Mouse (Mus musculus) heart, embryonic 15.5 days (tissue): ENCODE data around the gene Bcar3. TPM values are rescaled to one million over a fixed set of nuclear protein-coding genes. Genes with fewer than 3 reads are reported as not detected.
A peak's percentile ranks its signal among the peaks of the same experiment; 100 is the strongest.

Source experiments
- ATAC-seq: fragments of 200-750 bp; cut with Nextera tagmentation; replicated peaks from 2 replicates; pipeline ENCODE4 v1.8.0; 2017; ENCODE audit warnings: low read depth, moderate TSS enrichment; ENCODE audit not compliant: insufficient number of reproducible peaks, insufficient read depth, low FRiP score
- H3K27ac ChIP-seq: fragments of 300-500 bp; sonication (generic); 2 replicates; pipeline ENCODE4 v1.5.1; 2015; ENCODE audit warnings: mild to moderate bottlenecking, inconsistent platforms
- H3K27me3 ChIP-seq: fragments of 300-500 bp; sonication (generic); 2 replicates; pipeline ENCODE4 v1.6.1; 2015; ENCODE audit warnings: inconsistent platforms
- H3K36me3 ChIP-seq: fragments of 300-500 bp; sonication (generic); 2 replicates; pipeline ENCODE4 v1.6.1; 2015; ENCODE audit warnings: mild to moderate bottlenecking, inconsistent platforms
- H3K4me1 ChIP-seq: fragments of 300-500 bp; sonication (generic); replicated peaks from 2 replicates; pipeline ENCODE4 v1.6.1; 2015; ENCODE audit warnings: inconsistent platforms
- H3K4me2 ChIP-seq: fragments of 300-500 bp; sonication (generic); 2 replicates; pipeline ENCODE4 v1.6.1; 2015; ENCODE audit warnings: inconsistent platforms, mild to moderate bottlenecking, moderate library complexity
- H3K4me3 ChIP-seq: fragments of 300-500 bp; sonication (generic); 2 replicates; pipeline ENCODE4 v1.5.1; 2015; ENCODE audit warnings: mild to moderate bottlenecking, inconsistent platforms
- H3K9ac ChIP-seq: fragments of 300-500 bp; sonication (generic); 2 replicates; pipeline ENCODE4 v1.6.1; 2015; ENCODE audit warnings: mild to moderate bottlenecking, inconsistent platforms
- H3K9me3 ChIP-seq: fragments of 300-500 bp; sonication (generic); replicated peaks from 2 replicates; pipeline ENCODE4 v1.6.1; 2016; ENCODE audit warnings: inconsistent platforms
- WGBS: fragments of 180-500 bp; shearing (Covaris S2); methylation state at CpG from one replicate; pipeline ENCODE4 v1.1.7; 2015; ENCODE audit warnings: mixed read lengths; 5-methylcytosine and 5-hydroxymethylcytosine counted together
- polyA plus RNA-seq: library from polyadenylated mRNA; unstranded; fragments of >200 nt; fragmentation: Nextera tagmentation; extraction: Ambion mirVana; gene quantifications from 2 replicates; pipeline ENCODE4 v1.2.1, GENCODE M21; 2015

The Bcar3 gene
- polyA plus RNA-seq, 1 experiment from 2014 or later: 3.9 TPM

DNA sequence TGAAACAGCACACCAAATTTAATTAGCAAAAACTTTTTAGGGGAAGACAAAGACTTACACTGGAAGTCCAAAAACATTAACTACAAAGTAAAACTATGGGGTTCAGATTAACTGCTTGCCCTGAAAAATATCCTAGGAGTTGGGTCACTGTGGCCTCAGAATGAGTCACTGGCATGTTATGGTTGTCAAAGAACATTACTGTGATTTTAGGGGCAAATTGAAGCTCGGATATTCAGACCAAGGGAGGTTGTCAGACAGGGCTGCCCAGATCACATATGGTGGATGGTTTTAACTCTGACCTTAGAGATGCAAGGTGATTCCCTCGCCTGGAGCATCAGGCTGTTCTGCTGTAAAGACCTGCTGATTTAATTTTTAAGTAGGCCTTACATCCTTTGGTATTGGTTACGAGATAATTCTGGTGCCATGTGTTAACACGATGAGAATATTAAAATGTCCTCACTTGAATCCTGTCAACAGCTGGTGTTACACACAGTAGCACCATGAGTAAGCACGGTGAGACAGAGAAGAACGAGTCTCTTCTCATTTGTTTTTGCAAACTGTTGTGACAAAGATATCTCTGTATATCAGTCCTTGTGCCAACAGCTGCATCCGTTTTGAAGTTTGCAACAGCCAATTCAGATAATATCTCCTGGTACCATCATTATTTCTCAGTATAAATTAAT lies 144.3 kb downstream of the Bcar3 start:
- H3K4me3 ChIP-seq: no peak overlapping the region
- no peaks in the 10 kb centered on the region for H3K4me1 ChIP-seq
- 55% methylated on average over 7 of the region's 7 CpGs for WGBS
- H3K9me3 ChIP-seq: no peaks in the 10 kb centered on the region
- no peak overlapping the region for H3K9ac ChIP-seq
- H3K27me3 ChIP-seq: no peaks in the 10 kb centered on the region
- H3K27ac ChIP-seq: no peak overlapping the region
- H3K4me2 ChIP-seq: no peak overlapping the region
- H3K36me3 ChIP-seq: no peaks in the 10 kb centered on the region
- ATAC-seq: no peak

DNA sequence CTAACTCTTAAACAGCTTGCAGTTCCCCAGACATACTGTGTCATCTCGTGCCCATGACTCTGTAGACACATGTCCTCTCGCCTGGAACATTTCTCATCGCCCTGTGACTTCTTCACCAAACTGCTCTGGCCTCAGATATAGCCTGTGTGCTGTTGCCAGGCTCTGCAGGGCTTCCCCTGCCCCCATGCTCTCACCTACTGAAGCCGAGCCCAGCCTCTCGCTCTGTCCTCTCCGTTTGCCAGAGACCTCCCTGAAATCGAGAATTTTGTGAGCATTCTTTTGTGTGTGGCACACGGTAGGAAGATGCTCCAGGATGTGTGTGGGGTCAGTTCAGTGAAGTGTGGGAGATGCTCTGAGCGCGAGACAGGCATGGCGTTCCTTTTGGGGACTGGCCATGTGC lies 151.8 kb downstream of the Bcar3 start:
- WGBS: 85% methylated on average over 11 of the region's 11 CpGs
- no peak overlapping the region for H3K4me3 ChIP-seq
- H3K4me1 ChIP-seq: no peaks in the 10 kb centered on the region
- no peaks in the 10 kb centered on the region for H3K9me3 ChIP-seq
- no peak overlapping the region for H3K4me2 ChIP-seq
- H3K27me3 ChIP-seq: no peaks in the 10 kb centered on the region; the same call in 1 of the 2 replicates
- no peak for ATAC-seq
- H3K9ac ChIP-seq: no peak overlapping the region
- H3K36me3 ChIP-seq: no peaks in the 10 kb centered on the region
- no peak overlapping the region for H3K27ac ChIP-seq

DNA sequence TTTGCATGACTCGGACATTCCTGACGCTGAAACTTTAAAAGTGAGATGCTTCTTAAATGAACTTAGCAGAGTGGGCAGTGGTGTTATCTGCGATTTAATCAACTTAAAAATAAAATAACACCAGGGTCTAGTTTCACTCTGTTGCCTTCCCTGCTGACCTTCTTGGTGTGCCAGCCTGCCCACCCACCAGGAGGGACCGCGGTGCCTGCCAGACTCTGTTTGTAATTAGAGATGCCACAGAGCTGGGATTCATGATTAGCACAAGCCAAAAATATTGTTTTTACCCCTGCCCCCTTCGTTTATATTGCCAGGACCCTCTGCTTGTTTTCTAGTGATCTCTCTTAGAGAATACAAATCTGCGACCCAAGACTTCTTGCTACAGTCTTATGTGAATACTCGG lies 152.7 kb downstream of the Bcar3 start:
- Histone ChIP-seq H3K9me3 (no peaks in the 10 kb centered on the region), H3K9ac (no peak overlapping the region), H3K4me3 (no peak overlapping the region), H3K36me3 (no peaks in the 10 kb centered on the region), H3K27me3 (no peaks in the 10 kb centered on the region; the same call in 1 of the 2 replicates), H3K4me1 (no peaks in the 10 kb centered on the region), H3K4me2 (no peak overlapping the region), H3K27ac (no peak overlapping the region)
- 73% methylated on average over 8 of the region's 8 CpGs for WGBS
- no peak for ATAC-seq

DNA sequence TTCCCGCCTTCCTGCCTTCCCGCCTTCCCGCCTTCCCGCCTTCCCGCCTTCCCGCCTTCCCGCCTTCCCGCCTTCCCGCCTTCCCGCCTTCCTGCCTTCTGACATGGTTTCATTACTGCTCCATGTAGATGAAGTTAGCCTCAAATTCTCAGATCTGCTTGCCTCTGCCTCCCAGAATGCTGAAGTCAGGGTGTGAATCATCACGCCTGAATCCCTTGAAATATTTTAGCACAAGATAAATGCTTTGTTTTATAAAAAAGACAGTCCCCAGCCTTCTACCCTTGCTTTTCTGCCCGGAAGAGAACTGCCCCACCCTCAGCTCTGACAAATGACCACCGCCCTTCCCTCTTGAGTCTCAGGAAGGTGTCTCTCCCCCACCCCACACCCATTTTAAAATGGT lies 154.3 kb downstream of the Bcar3 start:
- Histone ChIP-seq H3K36me3 (no peaks in the 10 kb centered on the region), H3K27me3 (no peaks in the 10 kb centered on the region; the same call in 1 of the 2 replicates), H3K27ac (no peak overlapping the region), H3K9ac (no peak overlapping the region), H3K4me2 (no peak overlapping the region), H3K4me3 (no peak overlapping the region), H3K9me3 (no peaks in the 10 kb centered on the region), H3K4me1 (no peaks in the 10 kb centered on the region)
- ATAC-seq: no peak
- WGBS: 95% methylated on average over 13 of the region's 13 CpGs

DNA sequence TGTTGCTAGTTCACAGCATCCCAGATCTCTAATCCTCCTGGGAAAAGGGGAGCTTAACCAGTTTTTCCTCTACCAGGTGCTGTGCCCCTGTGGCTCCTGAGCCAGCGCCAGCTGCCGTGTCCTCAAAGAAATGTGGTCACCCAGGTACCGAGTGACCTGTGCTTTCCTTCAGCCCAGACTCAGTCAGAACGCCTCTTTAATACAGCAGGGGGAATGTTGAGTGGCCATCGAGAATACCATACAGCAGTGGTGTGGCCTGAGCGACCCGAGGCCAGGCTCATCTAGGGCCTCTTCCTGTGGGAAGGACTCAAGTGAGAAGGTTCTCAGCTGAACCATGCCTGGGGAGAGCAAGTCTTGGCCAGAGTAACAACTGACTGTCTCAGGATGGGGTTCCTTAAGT lies 156.1 kb downstream of the Bcar3 start:
- H3K36me3 ChIP-seq: no peaks in the 10 kb centered on the region
- H3K4me1 ChIP-seq: no peaks in the 10 kb centered on the region
- H3K9me3 ChIP-seq: no peaks in the 10 kb centered on the region
- no peak overlapping the region for H3K9ac ChIP-seq
- ATAC-seq: no peak
- 82% methylated on average over 7 of the region's 7 CpGs for WGBS
- no peak overlapping the region for H3K4me2 ChIP-seq
- H3K4me3 ChIP-seq: no peak overlapping the region
- H3K27me3 ChIP-seq: no peaks in the 10 kb centered on the region; the same call in 1 of the 2 replicates
- no peak overlapping the region for H3K27ac ChIP-seq

DNA sequence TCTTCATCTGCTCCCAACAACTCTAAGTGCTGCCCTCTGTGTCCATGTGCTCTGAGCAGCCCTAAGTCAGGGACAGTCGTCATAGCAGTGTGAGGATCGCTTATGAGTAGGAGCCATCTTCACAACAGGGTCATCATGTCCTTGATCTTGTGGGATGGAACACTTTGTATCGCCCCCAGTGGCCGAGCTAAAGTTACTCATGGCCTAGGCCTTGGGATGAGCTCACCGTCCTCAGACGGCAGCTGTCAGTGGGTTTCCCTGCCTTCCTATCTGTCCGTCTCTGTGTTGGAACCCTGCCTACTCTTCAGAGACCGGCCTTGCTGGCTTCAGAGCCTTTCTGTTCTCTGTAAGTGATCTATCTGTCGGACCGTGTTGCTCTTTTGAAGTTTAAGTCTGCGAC lies 159.9 kb downstream of the Bcar3 start:
- H3K27me3 ChIP-seq: peaks cover 17% of the 10 kb centered on the region; the same call in 1 of the 2 replicates
- H3K27ac ChIP-seq: no peak overlapping the region
- H3K4me3 ChIP-seq: no peak overlapping the region
- no peaks in the 10 kb centered on the region for H3K36me3 ChIP-seq
- no peak overlapping the region for H3K9ac ChIP-seq
- no peak for ATAC-seq
- no peaks in the 10 kb centered on the region for H3K9me3 ChIP-seq
- 69% methylated on average over 11 of the region's 11 CpGs for WGBS
- H3K4me1 ChIP-seq: no peaks in the 10 kb centered on the region
- H3K4me2 ChIP-seq: no peak overlapping the region

DNA sequence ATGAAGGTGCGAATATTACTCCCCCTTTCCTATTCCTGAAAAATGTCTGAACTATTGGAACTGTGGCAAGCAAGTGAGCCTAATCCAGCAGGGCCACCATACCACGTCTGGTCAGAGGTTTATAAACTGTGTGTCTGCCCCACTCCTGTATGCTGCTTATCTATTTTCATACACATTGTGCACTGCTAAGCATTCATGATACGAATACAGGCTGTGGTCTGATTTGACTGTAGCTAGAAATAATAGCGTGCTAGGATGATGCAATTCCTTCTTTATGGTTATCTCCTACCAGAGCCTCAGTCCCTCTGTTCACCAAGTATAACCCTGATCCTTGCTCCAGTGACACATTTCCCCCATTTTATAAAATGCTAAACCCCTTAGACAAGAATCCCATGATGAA lies 162.2 kb downstream of the Bcar3 start:
- H3K27me3 ChIP-seq: peaks cover 23% of the 10 kb centered on the region; the same call in 1 of the 2 replicates
- no peak overlapping the region for H3K9ac ChIP-seq
- H3K4me1 ChIP-seq: no peaks in the 10 kb centered on the region
- WGBS: 78% methylated on average over 4 of the region's 4 CpGs
- H3K36me3 ChIP-seq: no peaks in the 10 kb centered on the region
- H3K4me2 ChIP-seq: no peak overlapping the region
- no peak overlapping the region for H3K27ac ChIP-seq
- H3K9me3 ChIP-seq: no peaks in the 10 kb centered on the region
- ATAC-seq: no peak
- H3K4me3 ChIP-seq: no peak overlapping the region

DNA sequence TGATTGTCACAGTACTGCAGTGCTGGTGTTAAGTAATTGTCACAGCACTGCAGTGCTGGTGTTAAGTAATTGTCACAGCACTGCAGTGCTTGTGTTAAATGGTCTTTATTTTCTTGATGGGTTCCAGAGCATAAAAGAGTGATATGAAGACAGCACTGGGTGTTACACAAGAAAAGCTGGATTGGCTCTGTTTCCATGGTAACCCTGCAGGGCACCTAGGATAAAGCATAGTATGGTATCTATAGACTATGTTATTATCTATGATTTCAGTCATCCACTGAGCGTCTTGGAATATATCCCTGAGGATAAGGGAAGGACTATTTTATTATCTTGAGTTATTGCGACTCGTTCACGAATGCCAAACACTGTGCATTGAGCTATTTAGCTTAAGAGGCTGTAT lies 162.9 kb downstream of the Bcar3 start:
- no peaks in the 10 kb centered on the region for H3K36me3 ChIP-seq
- no peak for ATAC-seq

DNA sequence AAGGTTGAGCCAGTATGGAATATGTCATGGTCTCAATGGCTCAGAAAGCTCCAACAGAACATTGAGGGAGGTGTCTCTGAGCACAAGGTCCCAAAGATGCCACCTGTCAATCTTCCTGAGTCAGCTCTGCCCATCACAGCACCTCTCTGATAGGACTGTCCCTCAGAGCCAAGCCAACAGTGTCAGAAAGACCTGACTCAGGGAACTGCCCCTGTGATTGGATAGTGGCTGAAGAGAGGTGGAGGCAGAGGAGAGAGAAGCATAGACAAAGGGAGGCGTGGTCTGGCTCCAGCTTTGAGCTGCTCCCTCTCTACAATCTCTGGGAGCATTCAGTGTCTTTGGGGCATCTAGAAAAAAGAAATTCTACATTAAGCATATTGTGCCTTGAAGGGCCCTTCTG lies 163.8 kb downstream of the Bcar3 start:
- Histone ChIP-seq H3K4me3 (no peak overlapping the region), H3K4me1 (peaks cover 4% of the 10 kb centered on the region), H3K4me2 (no peak overlapping the region), H3K9me3 (no peaks in the 10 kb centered on the region), H3K9ac (no peak overlapping the region), H3K27me3 (peaks cover 29% of the 10 kb centered on the region; the same call in 1 of the 2 replicates), H3K36me3 (no peaks in the 10 kb centered on the region), H3K27ac (no peak overlapping the region)
- ATAC-seq: no peak
- 63% methylated on average over 1 of the region's 1 CpGs for WGBS

More for the DNA sequence above, 162.9 kb downstream of the Bcar3 start:
- peaks cover 29% of the 10 kb centered on the region; the same call in 1 of the 2 replicates for H3K27me3 ChIP-seq
- no peaks in the 10 kb centered on the region for H3K4me1 ChIP-seq
- H3K4me3 ChIP-seq: no peak overlapping the region
- no peak overlapping the region for H3K4me2 ChIP-seq
- no peaks in the 10 kb centered on the region for H3K9me3 ChIP-seq
- no peak overlapping the region for H3K9ac ChIP-seq
- H3K27ac ChIP-seq: no peak overlapping the region
- 73% methylated on average over 4 of the region's 4 CpGs for WGBS

DNA sequence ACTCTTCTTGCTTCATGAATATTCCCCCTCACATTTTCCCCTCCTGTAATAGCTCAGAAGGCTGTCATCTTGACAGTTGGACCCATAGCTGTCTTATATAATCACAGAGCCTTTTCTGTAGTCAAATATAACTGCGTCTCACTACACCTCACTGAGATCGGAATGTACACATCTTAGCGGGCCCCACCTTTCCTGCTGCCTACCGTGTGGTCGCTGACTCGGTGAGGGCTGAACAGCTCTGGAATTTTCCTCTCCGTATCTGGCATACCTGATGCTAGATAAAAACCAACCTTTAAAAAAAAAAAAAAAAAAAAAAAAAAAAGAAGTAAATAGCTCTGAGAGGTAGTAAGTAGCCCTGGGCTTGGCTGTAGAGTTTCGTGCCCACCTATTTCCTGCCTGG lies 164.8 kb downstream of the Bcar3 start:
- Histone ChIP-seq H3K4me2 (no peak overlapping the region), H3K27ac (no peak overlapping the region), H3K4me3 (no peak overlapping the region), H3K27me3 (peaks cover 35% of the 10 kb centered on the region), H3K9ac (no peak overlapping the region), H3K9me3 (no peaks in the 10 kb centered on the region), H3K4me1 (peaks cover 4% of the 10 kb centered on the region), H3K36me3 (no peaks in the 10 kb centered on the region)
- 44% methylated on average over 8 of the region's 8 CpGs for WGBS
- ATAC-seq: no peak

DNA sequence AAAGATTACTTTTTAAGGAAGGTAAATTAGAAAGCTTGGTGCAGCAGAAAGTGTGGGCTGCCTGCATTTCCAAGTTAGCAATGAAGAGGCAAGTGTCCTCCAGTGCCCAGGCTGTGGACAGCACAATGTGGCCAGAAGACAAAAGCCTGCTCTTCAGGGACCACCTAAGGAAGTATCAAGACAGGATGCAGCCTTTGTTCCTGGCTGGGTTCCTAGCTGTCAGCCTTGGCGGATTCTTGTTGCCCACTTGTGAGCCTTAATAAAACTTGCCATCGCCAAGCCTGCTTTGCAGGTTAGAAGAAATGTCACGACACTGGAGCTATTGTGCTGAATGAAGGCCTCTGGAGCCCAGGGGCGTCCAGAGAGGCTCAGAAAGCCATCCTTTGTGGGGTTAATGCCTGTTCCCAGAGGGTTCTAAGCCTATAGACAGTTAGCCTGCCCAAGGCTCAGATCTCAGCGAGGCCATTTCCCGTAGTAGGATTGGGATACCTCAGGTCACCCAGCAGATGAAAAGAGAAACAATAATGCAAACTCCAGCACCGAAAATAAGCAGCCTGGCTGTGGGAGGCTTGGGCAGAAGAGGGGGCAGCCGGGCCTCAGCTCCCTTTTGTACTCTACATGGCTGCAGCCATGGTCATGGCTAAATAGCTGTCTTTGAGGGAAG lies 167.0 kb downstream of the Bcar3 start:
- Histone ChIP-seq H3K27ac (peak overlapping the region; percentile 24; the same call in 1 of the 2 replicates), H3K9ac (no peak overlapping the region)
- WGBS: 78% methylated on average over 8 of the region's 8 CpGs

DNA sequence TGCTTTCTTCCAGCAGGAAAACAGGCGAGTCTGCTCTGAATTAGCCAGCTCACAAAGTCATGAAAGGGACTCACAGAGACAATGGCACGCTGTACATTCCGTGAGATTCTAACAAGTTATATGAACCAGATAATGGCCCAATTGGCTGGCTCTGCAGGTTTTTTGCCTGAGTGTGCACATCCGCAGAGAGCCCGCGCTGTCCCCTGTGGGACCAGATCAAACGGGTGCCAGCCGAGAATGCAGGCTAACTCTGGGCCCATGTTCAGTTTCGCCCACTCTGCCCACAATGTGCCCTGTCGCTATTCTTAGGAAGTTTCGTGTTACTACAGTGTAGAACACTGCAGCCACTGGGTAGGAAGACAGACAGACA lies 167.6 kb downstream of the Bcar3 start:
- Histone ChIP-seq H3K4me3 (no peak overlapping the region), H3K36me3 (no peaks in the 10 kb centered on the region), H3K27ac (peak overlapping the region; percentile 24; the same call in 1 of the 2 replicates), H3K9me3 (no peaks in the 10 kb centered on the region), H3K9ac (no peak overlapping the region), H3K4me1 (peaks cover 4% of the 10 kb centered on the region), H3K27me3 (peaks cover 38% of the 10 kb centered on the region), H3K4me2 (no peak overlapping the region)
- WGBS: 83% methylated on average over 11 of the region's 11 CpGs
- no peak for ATAC-seq

More for the DNA sequence above, 167.0 kb downstream of the Bcar3 start:
- Histone ChIP-seq H3K4me3 (no peak overlapping the region), H3K9me3 (no peaks in the 10 kb centered on the region), H3K36me3 (no peaks in the 10 kb centered on the region), H3K4me1 (peaks cover 4% of the 10 kb centered on the region), H3K27me3 (peaks cover 34% of the 10 kb centered on the region), H3K4me2 (no peak overlapping the region)
- no peak for ATAC-seq
